Mouse (Mus musculus): ENCODE measurements around the gene Afmid. TPM values are rescaled to one million over a fixed set of nuclear protein-coding genes. Genes with fewer than 3 reads are reported as not detected.

Gene Afmid
- total and polyA plus RNA-seq, 3 experiments, result 5.0 to 7.5 (median 7.3) TPM

GRCm38 (mm10) chr11:117878892-117879291 is 53.2 kb downstream of the Afmid start:
- H3K4me2 ChIP-seq (ENCODE audit: insufficient read depth, low read depth, poor library complexity, severe bottlenecking), result peak overlapping the region; percentile 43; the same call in 1 of the 2 replicates
- H3K36me3 ChIP-seq (replicated peaks in 1 of 2; ENCODE audit: control insufficient read depth in 1 of 2, insufficient read depth in 1 of 2, low read length in 1 of 2), result no peaks in the 10 kb centered on the region
- peak; percentile 66 for TF ChIP-seq EP300 (IDR thresholded peaks at IDR 0.05; ENCODE audit: low read length)
- no peak for TF ChIP-seq MYC (IDR thresholded peaks at IDR 0.05; ENCODE audit: low read depth, low read length)
- TF ChIP-seq IRF4 (IDR thresholded peaks at IDR 0.05; ENCODE audit: low read depth, low read length), result peak; percentile 85
- dilution Hi-C loops (cut with MboI; ENCODE audit: extremely low pct_ligation_motif_present, extremely low pct_unique_long_range_greater_than_20kb, low sequenced_read_pairs) (no loop called here), in situ Hi-C loops (cut with MboI; ENCODE audit: low pct_ligation_motif_present, low pct_unique_long_range_greater_than_20kb, low sequenced_read_pairs) (no loop called here)
- no peak overlapping the region for H3K9ac ChIP-seq (ENCODE audit: insufficient read depth, low read depth)
- no peaks in the 10 kb centered on the region for H3K79me2 ChIP-seq (replicated peaks; ENCODE audit: control insufficient read depth, extremely low read depth, insufficient read depth, poor library complexity, severe bottlenecking)
- no peak overlapping the region for H3K4me3 ChIP-seq (replicated peaks in 1 of 3; ENCODE audit: low read depth in 2 of 3, low read length in 2 of 3, poor library complexity in 1 of 3)
- H3K27ac ChIP-seq (ENCODE audit: insufficient read depth, low read depth), result no peak overlapping the region
- peak; percentile 42 for DNase-seq (ENCODE audit: extremely low read depth)
- peaks cover 27 to 46% of the 10 kb centered on the region in 2 experiments for H3K4me1 ChIP-seq (ENCODE audit: control insufficient read depth in 1 of 2, insufficient read depth in 2 of 2)
- peaks cover 76% of the 10 kb centered on the region for H3K27me3 ChIP-seq (replicated peaks)
- no peaks in the 10 kb centered on the region for H3K9me3 ChIP-seq (replicated peaks; ENCODE audit: low read length)

- Histone ChIP-seq H3K9ac (ENCODE audit: insufficient read depth, low read depth) (no peak overlapping the region), H3K9me3 (replicated peaks; ENCODE audit: low read length) (no peaks in the 10 kb centered on the region), H3K36me3 (replicated peaks in 1 of 2; ENCODE audit: control insufficient read depth in 1 of 2, insufficient read depth in 1 of 2, low read length in 1 of 2) (no peaks in the 10 kb centered on the region), H3K27ac (ENCODE audit: insufficient read depth, low read depth) (no peak overlapping the region), H3K4me2 (ENCODE audit: insufficient read depth, low read depth, poor library complexity, severe bottlenecking) (no peak overlapping the region), H3K4me1 (ENCODE audit: control insufficient read depth in 1 of 2, insufficient read depth in 2 of 2) (peaks cover 27 to 47% of the 10 kb centered on the region in 2 experiments), H3K4me3 (replicated peaks in 1 of 3; ENCODE audit: low read depth in 2 of 3, low read length in 2 of 3, poor library complexity in 1 of 3) (no peak overlapping the region), H3K79me2 (replicated peaks; ENCODE audit: control insufficient read depth, extremely low read depth, insufficient read depth, poor library complexity, severe bottlenecking) (no peaks in the 10 kb centered on the region), H3K27me3 (replicated peaks) (peaks cover 84% of the 10 kb centered on the region)
- DNase-seq (ENCODE audit: extremely low read depth), result no peak
- dilution Hi-C loops (cut with MboI; ENCODE audit: extremely low pct_ligation_motif_present, extremely low pct_unique_long_range_greater_than_20kb, low sequenced_read_pairs), result no loop called here
- TF ChIP-seq RAD21 (IDR thresholded peaks at IDR 0.05; ENCODE audit: low read depth, low read length), result no peak
- no peak for TF ChIP-seq EP300 (IDR thresholded peaks at IDR 0.05; ENCODE audit: low read length)
- TF ChIP-seq USF1 (IDR thresholded peaks at IDR 0.05; ENCODE audit: low read depth, low read length), result no peak
- TF ChIP-seq ZKSCAN1 (IDR thresholded peaks at IDR 0.05; ENCODE audit: borderline replicate concordance, low read depth, low read length), result no peak
- TF ChIP-seq RCOR1 (conservative IDR thresholded peaks at IDR 0.05; ENCODE audit: low read depth, low read length), result no peak
- no peak for TF ChIP-seq ZMIZ1 (IDR thresholded peaks at IDR 0.05; ENCODE audit: low read depth, low read length)
- no peak for TF ChIP-seq MEF2A (IDR thresholded peaks at IDR 0.05; ENCODE audit: borderline replicate concordance, low read depth, low read length)
- no peak for TF ChIP-seq USF2 (conservative IDR thresholded peaks at IDR 0.05; ENCODE audit: low read depth, low read length)
- in situ Hi-C loops (cut with MboI; ENCODE audit: low pct_ligation_motif_present, low pct_unique_long_range_greater_than_20kb, low sequenced_read_pairs), result no loop called here
Measured at GRCm38 (mm10) chr11:117879676-117880075, 54.0 kb downstream of the Afmid start.

DNA sequence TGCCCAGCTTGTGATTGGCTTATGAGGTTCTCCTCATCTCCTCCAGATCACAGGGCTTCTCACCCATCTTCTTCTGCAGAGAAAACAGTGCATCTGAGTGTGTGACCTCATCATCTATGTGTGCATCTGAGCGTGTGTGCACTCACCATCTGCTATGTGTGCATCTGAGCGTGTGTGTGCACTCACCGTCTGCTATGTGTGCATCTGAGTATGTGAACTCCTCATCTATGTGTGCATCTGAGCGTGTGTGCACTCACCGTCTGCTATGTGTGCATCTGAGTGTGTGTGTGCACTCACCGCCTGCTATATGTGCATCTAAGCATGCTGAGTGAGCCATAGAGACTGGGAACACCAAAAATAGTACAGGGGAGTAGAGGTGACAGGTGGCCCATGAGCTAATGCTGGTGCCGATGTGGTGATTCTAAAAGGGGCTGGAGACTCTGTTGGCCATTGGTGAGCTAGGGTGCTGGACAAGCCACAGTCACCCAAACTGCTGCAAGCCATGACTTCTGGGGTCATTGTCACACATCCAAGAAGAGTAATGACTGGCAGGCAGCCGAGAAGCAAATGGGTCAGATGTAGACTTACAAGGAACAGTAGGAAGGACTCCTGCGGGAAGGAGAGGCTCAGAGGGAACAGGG is 54.7 kb downstream of the Afmid start:
- Histone ChIP-seq H3K79me2 (replicated peaks; ENCODE audit: control insufficient read depth, extremely low read depth, insufficient read depth, poor library complexity, severe bottlenecking) (no peaks in the 10 kb centered on the region), H3K4me2 (ENCODE audit: insufficient read depth, low read depth, poor library complexity, severe bottlenecking) (no peak overlapping the region), H3K4me3 (replicated peaks in 1 of 3; ENCODE audit: low read depth in 2 of 3, low read length in 2 of 3, poor library complexity in 1 of 3) (no peak overlapping the region), H3K9ac (ENCODE audit: insufficient read depth, low read depth) (no peak overlapping the region), H3K4me1 (ENCODE audit: control insufficient read depth in 1 of 2, insufficient read depth in 2 of 2) (peaks cover 27 to 47% of the 10 kb centered on the region in 2 experiments), H3K9me3 (replicated peaks; ENCODE audit: low read length) (no peaks in the 10 kb centered on the region), H3K27ac (ENCODE audit: insufficient read depth, low read depth) (no peak overlapping the region), H3K36me3 (replicated peaks in 1 of 2; ENCODE audit: control insufficient read depth in 1 of 2, insufficient read depth in 1 of 2, low read length in 1 of 2) (no peaks in the 10 kb centered on the region), H3K27me3 (replicated peaks) (peaks cover 84% of the 10 kb centered on the region)
- dilution Hi-C loops (cut with MboI; ENCODE audit: extremely low pct_ligation_motif_present, extremely low pct_unique_long_range_greater_than_20kb, low sequenced_read_pairs), result no loop called here
- no peak for DNase-seq (ENCODE audit: extremely low read depth)
- in situ Hi-C loops (cut with MboI; ENCODE audit: low pct_ligation_motif_present, low pct_unique_long_range_greater_than_20kb, low sequenced_read_pairs), result no loop called here
- TF ChIP-seq NRF1 (IDR thresholded peaks at IDR 0.05; ENCODE audit: low read depth, low read length), result no peak
- no peak for TF ChIP-seq IRF4 (IDR thresholded peaks at IDR 0.05; ENCODE audit: low read depth, low read length)
- TF ChIP-seq ZC3H11A (IDR thresholded peaks at IDR 0.05; ENCODE audit: low read depth, low read length), result no peak
- no peak for TF ChIP-seq ZNF384 (IDR thresholded peaks at IDR 0.05; ENCODE audit: low read depth, low read length)
- TF ChIP-seq CHD1 (IDR thresholded peaks at IDR 0.05; ENCODE audit: low read depth, low read length), result no peak
- TF ChIP-seq MYC (IDR thresholded peaks at IDR 0.05; ENCODE audit: low read depth, low read length), result no peak
- TF ChIP-seq MAZ (IDR thresholded peaks at IDR 0.05; ENCODE audit: low read depth, low read length), result no peak
- no peak for TF ChIP-seq JUN (IDR thresholded peaks at IDR 0.05; ENCODE audit: insufficient read depth, low read depth, low read length)
- no peak for TF ChIP-seq GABPA (IDR thresholded peaks at IDR 0.05; ENCODE audit: insufficient replicate concordance, low read depth, low read length)
- no peak for TF ChIP-seq BHLHE40 (IDR thresholded peaks at IDR 0.05; ENCODE audit: low read depth, low read length)
- TF ChIP-seq E2F4 (IDR thresholded peaks at IDR 0.05; ENCODE audit: insufficient replicate concordance, low read depth, low read length), result no peak
- TF ChIP-seq HCFC1 (IDR thresholded peaks at IDR 0.05; ENCODE audit: low read depth, low read length), result no peak
- no peak for TF ChIP-seq KAT2A (IDR thresholded peaks at IDR 0.05; ENCODE audit: insufficient replicate concordance, low read length)
- TF ChIP-seq MAFK (IDR thresholded peaks at IDR 0.05; ENCODE audit: insufficient replicate concordance, low read length), result no peak
- no peak for TF ChIP-seq SMC3 (IDR thresholded peaks at IDR 0.05; ENCODE audit: low read depth, low read length)
- no peak for TF ChIP-seq MXI1 (IDR thresholded peaks at IDR 0.05; ENCODE audit: low read depth, low read length)
- no peak for TF ChIP-seq ZMIZ1 (IDR thresholded peaks at IDR 0.05; ENCODE audit: low read depth, low read length)
